Mouse (Mus musculus) mesoderm, embryonic 11.5 days (tissue): ENCODE measurements around the gene Zfp975.
A peak's percentile ranks its signal among the peaks of the same experiment; 100 is the strongest.
"Not testable (repeated sequence)": the region's sequence is repeated elsewhere in the genome, so short reads cannot be mapped to it uniquely, and the experiment has no call there.

Experiments used
- DNase-seq: peaks from one replicate; pipeline ENCODE4 v3.0.0-alpha.2; 2012; ENCODE audit warnings: low read depth, low spot score

Gene Zfp975

GRCm38 (mm10) chr7:42692362-42693158 is at the start of gene Zfp975:
TSS of gene Zfp975 (minus strand) at chr7:42692742.
- peak; percentile 79 for DNase-seq

GRCm38 (mm10) chr7:42738536-42739210 is 46.1 kb upstream of the Zfp975 start:
- DNase-seq = no peak

- not testable (repeated sequence) for DNase-seq
Observed at GRCm38 (mm10) chr7:42726917-42727316, 34.4 kb upstream of the Zfp975 start, which contains the start of gene Gm17067. TSS of gene Gm17067 (minus strand) at chr7:42727017.

- peak; percentile 20 for DNase-seq
Observed at GRCm38 (mm10) chr7:42693251-42693650, 709 bp upstream of the Zfp975 start.

GRCm38 (mm10) chr7:42680081-42680480 is 12.5 kb downstream of the Zfp975 start:
- DNase-seq = not testable (repeated sequence)

GRCm38 (mm10) chr7:42679646-42680045 is 12.9 kb downstream of the Zfp975 start:
- not testable (repeated sequence) for DNase-seq

GRCm38 (mm10) chr7:42660140-42660539 is 32.4 kb downstream of the Zfp975 start:
- DNase-seq = not testable (repeated sequence)

- DNase-seq = not testable (repeated sequence)
Observed at GRCm38 (mm10) chr7:42655211-42655610, 37.3 kb downstream of the Zfp975 start.

GRCm38 (mm10) chr7:42643120-42643620 is 49.4 kb downstream of the Zfp975 start:
- DNase-seq = peak; percentile 1

GRCm38 (mm10) chr7:42642152-42643115 is 50.1 kb downstream of the Zfp975 start, which contains the start of gene Zfp976:
TSS of gene Zfp976 (minus strand) at chr7:42642588.
- DNase-seq = peak; percentile 73

- not testable (repeated sequence) for DNase-seq
Observed at GRCm38 (mm10) chr7:42631031-42631430, 61.5 kb downstream of the Zfp975 start.
